Mouse (Mus musculus): Measurements from ENCODE around the gene Ubtf.

DNA sequence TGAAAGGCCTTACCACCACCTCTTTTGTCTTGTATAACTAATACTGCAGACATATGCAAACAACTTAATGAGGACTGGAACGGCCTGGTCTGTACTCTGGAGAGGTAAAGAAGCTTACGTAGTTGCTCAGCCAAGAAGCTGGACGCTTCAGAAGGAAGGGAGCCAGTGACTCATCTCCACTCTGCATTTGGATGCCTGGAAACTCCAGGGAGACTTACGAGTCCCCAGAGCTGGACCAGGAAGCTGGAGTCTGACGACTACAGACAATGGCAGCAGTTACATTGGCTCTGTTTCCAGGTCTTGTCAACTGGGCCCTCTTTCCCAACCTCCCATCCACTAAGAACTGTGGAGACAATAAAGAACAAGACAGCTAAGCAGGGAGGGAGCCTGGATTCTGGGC, 7.7 kb upstream of the Ubtf start:
- no peak for TF ChIP-seq POLR2A (IDR thresholded peaks at IDR 0.05; ENCODE audit: borderline replicate concordance, insufficient read depth, low read length)
- no peak for TF ChIP-seq CTCF (IDR thresholded peaks at IDR 0.05; ENCODE audit: borderline replicate concordance, insufficient read depth, low read depth, low read length)
